Mouse (Mus musculus) hindbrain, embryonic 16.5 days (tissue): ENCODE results near the gene Gtf3c6. TPM values are rescaled to one million over a fixed set of nuclear protein-coding genes. Genes with fewer than 3 reads are reported as not detected.

Experiments
- ATAC-seq: fragments of 200-750 bp; cut with Nextera tagmentation; 2 replicates; pipeline ENCODE4 v1.8.0; 2017; ENCODE audit warnings: moderate TSS enrichment, moderate library complexity
- H3K27ac ChIP-seq: fragments of 300-500 bp; sonication (generic); 2 replicates; pipeline ENCODE4 v1.5.1; 2014; ENCODE audit warnings: low read depth, mild to moderate bottlenecking, control low read depth, low read length, moderate library complexity
- H3K27me3 ChIP-seq: fragments of 300-500 bp; sonication (generic); replicated peaks from 2 replicates; pipeline ENCODE4 v1.6.1; 2014; ENCODE audit warnings: low read length; ENCODE audit not compliant: control insufficient read depth, insufficient read depth
- H3K36me3 ChIP-seq: fragments of 300-500 bp; sonication (generic); 2 replicates; pipeline ENCODE4 v1.6.1; 2014; ENCODE audit warnings: mild to moderate bottlenecking, low read length, moderate library complexity, mixed read lengths; ENCODE audit not compliant: control insufficient read depth, insufficient read depth
- H3K4me1 ChIP-seq: fragments of 300-500 bp; sonication (generic); 2 replicates; pipeline ENCODE4 v1.6.1; 2014; ENCODE audit warnings: low read depth, low read length; ENCODE audit not compliant: control insufficient read depth, insufficient read depth
- H3K4me2 ChIP-seq: fragments of 300-500 bp; sonication (generic); 2 replicates; pipeline ENCODE4 v1.6.1; 2014; ENCODE audit warnings: mild to moderate bottlenecking, low read length, control low read depth, moderate library complexity
- H3K4me3 ChIP-seq: fragments of 300-500 bp; sonication (generic); 2 replicates; pipeline ENCODE4 v1.5.1; 2014; ENCODE audit warnings: mild to moderate bottlenecking, low read length, control low read depth, moderate library complexity
- H3K9ac ChIP-seq: fragments of 300-500 bp; sonication (generic); 2 replicates; pipeline ENCODE4 v1.6.1; 2014; ENCODE audit warnings: low read depth, mild to moderate bottlenecking, control low read depth, low read length, moderate library complexity
- H3K9me3 ChIP-seq: fragments of 300-500 bp; sonication (generic); 2 replicates; pipeline ENCODE4 v1.6.1; 2014; ENCODE audit warnings: mild to moderate bottlenecking, low read length, moderate library complexity; ENCODE audit not compliant: control insufficient read depth
- WGBS: fragments of 180-500 bp; shearing (Covaris S2); extraction: QIAGEN DNeasy Blood & Tissue Kit; methylation state at CpG from one replicate; pipeline ENCODE4 v1.1.7; 2014; 5-methylcytosine and 5-hydroxymethylcytosine counted together
- polyA plus RNA-seq: library from polyadenylated mRNA; unstranded; fragments of >200 nt; fragmentation: Nextera tagmentation; extraction: Ambion mirVana; gene quantifications from 2 replicates; pipeline ENCODE4 v1.2.1, GENCODE M21; 2015

The Gtf3c6 gene
- polyA plus RNA-seq, 1 experiment from 2014 or later: 64.9 TPM

GRCm38 (mm10) chr10:40263691-40264090 lies 5.8 kb upstream of the Gtf3c6 start:
- no peak for ATAC-seq
- H3K4me2 ChIP-seq: no peak overlapping the region
- no peaks in the 10 kb centered on the region for H3K27me3 ChIP-seq
- H3K4me3 ChIP-seq: no peak overlapping the region
- WGBS: 79% methylated on average over 4 of the region's 4 CpGs
- no peak overlapping the region for H3K9ac ChIP-seq
- no peaks in the 10 kb centered on the region for H3K36me3 ChIP-seq
- no peak overlapping the region for H3K27ac ChIP-seq
- no peaks in the 10 kb centered on the region for H3K4me1 ChIP-seq
- H3K9me3 ChIP-seq: no peaks in the 10 kb centered on the region

DNA sequence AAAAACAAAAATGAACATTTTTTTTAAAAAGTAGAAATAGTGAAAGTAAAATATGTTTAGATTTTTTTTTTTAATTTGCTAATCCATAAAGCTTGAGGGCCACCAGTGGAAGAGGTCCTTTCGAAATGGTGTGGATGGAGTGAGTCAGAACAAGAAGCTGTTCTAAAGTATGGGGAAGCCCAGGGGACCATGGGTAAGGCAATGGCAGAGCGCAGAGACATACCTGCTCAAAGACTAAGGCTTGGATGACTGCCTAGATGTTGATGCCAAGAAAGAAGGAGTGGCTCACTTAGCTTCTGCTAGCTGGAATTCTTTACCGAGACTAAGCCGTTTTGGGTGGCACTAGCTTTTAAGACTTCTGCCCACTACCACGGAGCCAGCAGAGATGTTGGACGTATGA lies 4.3 kb upstream of the Gtf3c6 start:
- Histone ChIP-seq H3K4me1 (no peaks in the 10 kb centered on the region), H3K27me3 (no peaks in the 10 kb centered on the region), H3K9ac (no peak overlapping the region), H3K36me3 (no peaks in the 10 kb centered on the region), H3K9me3 (no peaks in the 10 kb centered on the region), H3K4me2 (no peak overlapping the region), H3K4me3 (no peak overlapping the region), H3K27ac (no peak overlapping the region)
- ATAC-seq: no peak
- WGBS: 91% methylated on average over 6 of the region's 6 CpGs

- Histone ChIP-seq H3K36me3 (no peaks in the 10 kb centered on the region), H3K9ac (no peak overlapping the region), H3K4me1 (peaks cover 4% of the 10 kb centered on the region), H3K4me3 (no peak overlapping the region), H3K27ac (no peak overlapping the region), H3K4me2 (no peak overlapping the region), H3K9me3 (no peaks in the 10 kb centered on the region), H3K27me3 (no peaks in the 10 kb centered on the region)
- WGBS: 55% methylated on average over 5 of the region's 5 CpGs
- ATAC-seq: no peak
Measured at GRCm38 (mm10) chr10:40260305-40260704, 2.4 kb upstream of the Gtf3c6 start.

DNA sequence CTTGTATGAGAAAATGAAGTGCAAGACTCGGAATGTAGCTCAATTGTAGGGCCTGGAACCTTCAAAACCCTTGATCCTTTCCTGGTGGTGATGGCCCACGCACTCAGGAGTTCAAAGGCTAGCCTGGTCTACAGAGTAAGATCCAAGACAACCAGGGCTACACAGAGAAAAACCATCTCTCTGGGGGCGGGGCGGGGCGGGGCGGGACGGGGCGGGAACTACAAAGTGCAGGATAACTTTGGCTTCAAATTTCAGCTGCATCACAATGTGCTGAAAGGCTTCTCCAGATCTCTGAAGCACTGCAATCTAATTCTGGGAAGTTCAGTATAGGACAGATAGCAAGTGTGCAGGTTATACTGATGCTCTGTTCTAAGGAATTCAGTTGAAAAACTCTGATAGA lies 1.6 kb upstream of the Gtf3c6 start:
- no peak for ATAC-seq
- Histone ChIP-seq H3K9ac (no peak overlapping the region), H3K4me1 (peaks cover 4% of the 10 kb centered on the region), H3K4me3 (no peak overlapping the region), H3K27ac (no peak overlapping the region), H3K27me3 (no peaks in the 10 kb centered on the region), H3K36me3 (no peaks in the 10 kb centered on the region), H3K4me2 (no peak overlapping the region), H3K9me3 (no peaks in the 10 kb centered on the region)
- WGBS: 21% methylated on average over 8 of the region's 8 CpGs

DNA sequence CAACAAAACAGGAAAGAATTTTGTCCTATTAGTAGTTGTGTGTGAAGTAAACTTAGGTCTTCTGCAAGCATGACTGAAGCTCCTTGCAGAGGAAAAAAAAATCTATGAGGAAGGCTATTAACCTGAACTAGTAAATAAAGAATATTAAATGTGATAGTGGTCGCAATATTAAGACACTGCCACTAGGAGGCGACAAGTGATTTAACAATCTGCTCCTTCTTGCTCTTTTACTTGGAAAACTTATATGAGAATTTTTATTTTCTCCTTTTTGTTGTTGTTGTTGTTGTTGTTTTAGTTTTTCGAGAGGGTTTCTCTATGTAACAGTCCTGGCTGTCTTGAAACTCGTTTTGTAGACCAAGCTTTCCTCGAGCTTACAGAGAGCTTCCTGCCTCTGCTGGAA lies 1.1 kb upstream of the Gtf3c6 start:
- H3K27ac ChIP-seq: peak overlapping the region; percentile 78
- no peak for ATAC-seq
- H3K4me3 ChIP-seq: peak overlapping the region; percentile 81
- no peaks in the 10 kb centered on the region for H3K9me3 ChIP-seq
- H3K36me3 ChIP-seq: no peaks in the 10 kb centered on the region
- no peak overlapping the region for H3K9ac ChIP-seq
- H3K4me2 ChIP-seq: peak overlapping the region; percentile 82
- peaks cover 4% of the 10 kb centered on the region for H3K4me1 ChIP-seq
- WGBS: 6% methylated on average over 5 of the region's 5 CpGs
- no peaks in the 10 kb centered on the region for H3K27me3 ChIP-seq

DNA sequence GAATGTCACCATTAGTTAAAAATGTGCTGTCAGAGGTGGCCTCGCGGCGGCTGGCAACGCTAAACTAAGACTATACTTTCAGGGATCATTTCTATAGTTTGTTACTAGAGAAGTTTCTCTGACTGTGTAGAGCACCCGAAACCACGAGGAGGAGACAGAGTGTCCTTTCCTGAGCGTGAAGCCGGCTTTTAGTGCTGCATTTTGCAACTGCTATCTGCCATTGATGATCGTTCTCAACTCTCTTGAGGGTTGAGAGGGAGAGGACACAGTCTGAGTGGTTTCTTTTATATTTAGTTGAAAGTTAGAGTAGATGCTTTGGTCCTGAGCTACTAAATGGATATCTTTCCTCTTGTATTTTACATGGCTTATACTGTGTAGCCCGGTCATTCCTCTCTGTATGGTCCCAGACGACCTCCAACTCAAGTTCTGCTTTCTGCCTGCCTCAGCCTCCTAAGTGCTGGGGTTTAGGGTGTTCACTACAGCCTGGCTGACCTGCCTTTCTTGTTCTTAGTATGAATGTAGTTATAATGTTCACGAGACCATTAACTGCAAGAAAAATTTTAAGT lies 576 bp upstream of the Gtf3c6 start:
- under 1% methylated on average over 12 of the region's 12 CpGs for WGBS
- Histone ChIP-seq H3K27ac (peak overlapping the region; percentile 78), H3K9ac (peak overlapping the region; percentile 23; the same call in 1 of the 2 replicates), H3K36me3 (peaks cover 4% of the 10 kb centered on the region), H3K9me3 (no peaks in the 10 kb centered on the region), H3K4me3 (peak overlapping the region; percentile 81), H3K27me3 (no peaks in the 10 kb centered on the region), H3K4me1 (peaks cover 4% of the 10 kb centered on the region), H3K4me2 (peak overlapping the region; percentile 82)
- peak; percentile 83 for ATAC-seq

GRCm38 (mm10) chr10:40256716-40257115 lies 1.2 kb downstream of the Gtf3c6 start:
- Histone ChIP-seq H3K4me2 (peak overlapping the region; percentile 82), H3K4me3 (peak overlapping the region; percentile 81), H3K27ac (peak overlapping the region; percentile 94), H3K9me3 (no peaks in the 10 kb centered on the region), H3K4me1 (peaks cover 4% of the 10 kb centered on the region), H3K36me3 (peaks cover 11% of the 10 kb centered on the region), H3K27me3 (no peaks in the 10 kb centered on the region), H3K9ac (peak overlapping the region; percentile 96)
- WGBS: 3% methylated on average over 5 of the region's 5 CpGs
- ATAC-seq: peak; percentile 78

DNA sequence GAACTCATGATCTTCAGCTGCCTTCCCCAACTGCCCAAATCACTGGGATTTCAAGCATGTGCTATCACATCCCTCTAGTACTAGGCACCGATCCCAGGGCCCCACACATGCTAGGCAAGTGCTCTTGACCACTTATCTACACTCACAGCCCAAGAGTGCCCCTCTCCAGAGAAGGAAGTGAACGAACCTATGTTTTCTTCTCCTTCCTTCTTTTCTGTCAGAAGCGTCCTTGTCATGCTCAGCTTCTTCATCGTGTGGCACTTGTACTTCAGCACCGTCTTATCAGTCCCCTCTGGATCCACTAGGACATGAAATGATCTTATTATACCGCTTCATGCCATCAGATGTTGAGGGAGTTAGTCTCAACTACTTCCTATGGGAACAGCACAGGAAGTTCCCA lies 6.9 kb downstream of the Gtf3c6 start:
- WGBS: 95% methylated on average over 6 of the region's 6 CpGs
- no peak overlapping the region for H3K9ac ChIP-seq
- ATAC-seq: no peak
- H3K4me3 ChIP-seq: no peak overlapping the region
- no peaks in the 10 kb centered on the region for H3K9me3 ChIP-seq
- peaks cover 19% of the 10 kb centered on the region for H3K36me3 ChIP-seq
- no peak overlapping the region for H3K27ac ChIP-seq
- H3K4me2 ChIP-seq: no peak overlapping the region
- no peaks in the 10 kb centered on the region for H3K4me1 ChIP-seq
- no peaks in the 10 kb centered on the region for H3K27me3 ChIP-seq

- Histone ChIP-seq H3K36me3 (peaks cover 19% of the 10 kb centered on the region), H3K4me2 (no peak overlapping the region), H3K9me3 (no peaks in the 10 kb centered on the region), H3K4me1 (peaks cover 4% of the 10 kb centered on the region), H3K27me3 (no peaks in the 10 kb centered on the region), H3K27ac (no peak overlapping the region), H3K9ac (no peak overlapping the region), H3K4me3 (no peak overlapping the region)
- no peak for ATAC-seq
- 88% methylated on average over 9 of the region's 9 CpGs for WGBS
Measured at GRCm38 (mm10) chr10:40249625-40250024, 8.3 kb downstream of the Gtf3c6 start.
